Mouse (Mus musculus) lung, postnatal 36 days (tissue): ENCODE measurements at regions not wholly inside any gene's neighbourhood (a gene's known extent, or its start where the extent isn't known, plus 50 kb on each side); places are given as distances from the start of the nearest gene placed in this dataset.

ENCODE experiments used
- DNase-seq: peaks from one replicate; pipeline ENCODE4 v3.0.0; 2022; ENCODE audit warnings: mixed read lengths

DNA sequence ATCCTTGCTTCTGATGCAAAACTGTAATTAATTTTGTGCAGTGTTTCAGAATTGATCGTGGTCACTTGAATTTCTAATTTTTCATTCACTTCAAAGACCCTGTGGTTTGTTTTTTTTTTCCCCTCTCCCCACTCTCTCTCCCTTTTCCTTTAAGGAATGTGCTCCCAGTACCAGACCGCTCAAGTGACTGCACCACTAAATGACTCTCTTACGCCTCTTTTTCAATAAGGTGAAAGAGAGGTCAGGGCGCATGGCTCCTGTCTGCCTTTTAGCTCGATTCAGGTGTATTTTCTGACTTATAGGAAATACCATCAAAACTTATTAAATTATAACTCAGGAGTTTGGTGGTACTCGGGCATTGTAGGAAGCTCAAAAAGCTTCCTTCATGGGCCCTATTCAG lies 146.0 kb upstream of the Zfp507 start:
- DNase-seq, result peak; percentile 35

DNA sequence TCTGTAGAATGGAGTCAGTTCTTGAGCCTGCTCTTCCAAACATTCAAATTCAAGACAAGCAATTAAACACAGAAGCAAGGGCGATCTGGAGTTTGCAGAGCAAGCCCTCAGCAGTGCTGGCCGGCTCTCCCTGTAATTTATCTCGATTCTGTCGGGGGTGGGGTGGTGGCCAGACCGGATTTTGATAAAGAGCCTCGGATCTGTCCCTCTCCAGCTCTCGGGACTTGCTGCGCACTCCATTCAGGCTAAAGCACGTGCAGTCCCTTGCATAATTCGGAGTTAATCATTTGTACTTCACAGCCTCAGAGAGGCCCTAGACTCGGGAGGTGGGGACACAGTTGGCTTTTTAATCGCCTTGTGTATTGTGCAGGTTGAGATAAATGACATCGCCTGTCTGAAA lies 145.6 kb upstream of the Zfp507 start:
- DNase-seq, result peak; percentile 72

DNA sequence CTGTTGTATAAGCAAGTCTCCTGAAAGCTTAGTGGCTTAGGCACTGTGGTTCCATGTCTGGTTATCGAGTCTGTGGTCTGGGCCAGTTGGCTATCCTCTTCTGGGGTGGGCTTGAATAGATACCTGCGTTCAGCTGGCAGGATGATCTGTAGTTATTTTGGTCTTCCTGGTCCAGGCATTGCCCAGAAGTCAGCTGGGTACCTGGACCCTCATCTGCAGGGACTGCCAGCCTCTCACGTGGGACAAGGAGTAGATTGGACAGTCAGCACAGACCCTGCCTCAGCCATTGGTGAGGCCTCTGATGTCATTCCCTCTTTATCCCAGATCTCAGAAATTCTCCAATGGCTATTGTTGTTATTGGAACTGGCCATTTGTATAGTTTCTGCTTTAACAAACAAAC lies 138.3 kb upstream of the Zfp507 start:
- no peak for DNase-seq

DNA sequence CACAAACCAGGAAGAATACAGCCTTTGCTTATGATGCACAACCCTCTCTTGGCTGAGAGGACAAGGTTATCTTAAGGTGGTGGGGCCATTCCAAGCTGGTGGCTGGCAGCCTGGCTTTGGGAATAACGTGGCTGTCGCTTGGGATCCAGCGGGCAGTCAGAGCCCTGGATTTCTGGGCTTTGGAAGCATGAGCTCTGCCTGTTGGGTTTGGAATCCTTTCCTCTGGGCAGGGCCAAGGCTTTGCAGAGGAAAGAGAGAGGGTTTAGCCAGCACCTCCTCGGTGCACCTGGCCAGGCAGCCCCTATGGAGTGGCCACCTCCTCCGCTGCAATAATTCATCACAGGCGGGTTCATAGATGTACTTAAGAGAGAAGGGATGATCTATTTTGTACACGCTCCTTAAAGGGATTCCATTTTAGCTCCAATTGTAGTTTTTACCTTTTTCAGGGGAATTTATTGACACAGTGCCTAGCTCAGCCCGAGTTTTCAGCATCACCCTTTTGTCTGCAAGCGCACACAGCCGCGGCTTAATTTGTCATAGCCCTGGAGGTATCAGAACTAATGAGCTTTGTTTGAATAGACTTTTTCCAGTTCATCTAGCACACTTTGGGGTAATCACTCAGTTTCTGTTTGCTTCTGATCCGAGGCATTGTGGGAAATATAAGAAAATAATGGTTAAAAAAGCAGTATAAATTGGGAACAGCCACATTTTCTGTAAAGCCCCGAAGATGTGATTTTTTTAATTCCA lies 135.5 kb upstream of the Zfp507 start:
- no peak for DNase-seq

DNA sequence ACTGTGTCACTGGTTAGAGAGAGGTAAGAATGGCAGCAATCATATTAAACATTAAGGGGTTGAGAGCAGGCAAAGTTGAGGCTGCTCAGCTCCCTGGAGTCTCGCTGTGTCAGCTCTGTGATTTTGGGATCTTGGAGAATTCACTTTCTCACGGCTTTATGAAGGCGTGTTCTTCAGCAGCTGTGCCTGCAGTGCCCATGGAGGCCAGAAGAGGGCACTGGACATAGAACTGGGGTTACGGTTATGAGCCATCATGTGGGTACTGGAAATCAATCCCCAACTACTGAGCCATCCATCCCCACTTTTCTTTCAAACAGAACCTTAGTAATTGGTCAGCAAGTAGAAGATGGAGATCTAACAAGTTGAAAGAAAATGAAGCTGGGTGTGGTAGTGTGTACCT lies 123.9 kb upstream of the Zfp507 start:
- DNase-seq, result no peak

DNA sequence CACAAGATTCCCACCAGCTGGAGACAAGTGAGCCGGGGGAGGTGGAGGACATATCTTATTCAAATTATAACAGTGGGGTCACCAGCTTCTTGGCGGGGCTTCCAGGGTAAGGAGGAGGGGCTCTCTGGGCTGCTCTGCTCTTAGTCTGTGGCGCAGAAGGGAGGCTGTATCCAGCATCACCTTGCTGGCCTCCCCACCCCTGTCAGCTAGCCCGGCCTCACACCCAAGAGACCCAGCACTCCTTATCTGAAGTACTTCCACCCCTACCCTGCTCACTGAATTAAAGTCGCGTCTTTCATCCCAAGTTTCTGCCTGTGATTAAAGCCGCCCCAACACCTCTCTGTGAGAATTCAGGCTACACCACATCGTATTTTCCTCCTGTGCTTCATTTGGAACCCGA lies 119.8 kb upstream of the Zfp507 start:
- DNase-seq, result no peak

DNA sequence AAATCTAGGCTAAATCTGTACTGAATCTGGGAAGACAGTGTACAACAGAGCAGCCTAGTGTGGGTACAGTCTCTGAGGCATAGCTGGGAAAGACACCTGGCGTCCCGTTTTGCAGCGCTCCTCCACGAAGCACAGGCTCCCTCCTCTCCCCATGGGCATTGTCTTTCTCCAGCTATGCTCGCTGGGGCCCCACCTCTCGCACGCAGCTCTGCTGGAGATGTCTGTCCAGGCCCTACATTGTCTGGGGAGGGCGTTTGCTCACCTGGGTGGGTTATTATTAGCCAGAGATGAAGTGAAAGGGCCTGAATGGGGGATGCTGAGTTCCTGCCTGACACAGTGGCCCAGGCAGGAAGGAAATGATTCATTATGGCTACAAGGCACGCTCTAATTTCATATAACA lies 118.1 kb upstream of the Zfp507 start:
- DNase-seq, result no peak

DNA sequence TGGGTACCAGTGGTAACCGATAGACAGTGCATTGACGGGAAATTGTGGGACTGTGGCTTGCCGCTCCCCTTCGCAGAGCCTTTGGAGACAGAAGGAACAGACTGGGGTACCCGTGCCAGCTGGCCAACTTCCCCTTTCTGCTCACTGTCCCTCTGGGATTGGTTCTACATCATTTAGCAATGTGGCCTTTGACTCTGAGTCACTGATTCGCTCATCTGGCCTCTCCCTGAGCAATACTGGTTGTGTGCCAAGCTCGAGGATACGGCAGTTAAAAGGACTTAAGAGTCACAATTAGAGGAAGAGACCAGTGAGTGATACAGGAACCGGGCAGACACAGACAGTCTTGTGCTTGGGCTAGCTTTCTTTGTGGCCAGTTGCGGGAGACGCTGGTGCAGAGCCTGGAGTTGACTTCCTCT lies 117.4 kb upstream of the Zfp507 start:
- peak; percentile 3 for DNase-seq

DNA sequence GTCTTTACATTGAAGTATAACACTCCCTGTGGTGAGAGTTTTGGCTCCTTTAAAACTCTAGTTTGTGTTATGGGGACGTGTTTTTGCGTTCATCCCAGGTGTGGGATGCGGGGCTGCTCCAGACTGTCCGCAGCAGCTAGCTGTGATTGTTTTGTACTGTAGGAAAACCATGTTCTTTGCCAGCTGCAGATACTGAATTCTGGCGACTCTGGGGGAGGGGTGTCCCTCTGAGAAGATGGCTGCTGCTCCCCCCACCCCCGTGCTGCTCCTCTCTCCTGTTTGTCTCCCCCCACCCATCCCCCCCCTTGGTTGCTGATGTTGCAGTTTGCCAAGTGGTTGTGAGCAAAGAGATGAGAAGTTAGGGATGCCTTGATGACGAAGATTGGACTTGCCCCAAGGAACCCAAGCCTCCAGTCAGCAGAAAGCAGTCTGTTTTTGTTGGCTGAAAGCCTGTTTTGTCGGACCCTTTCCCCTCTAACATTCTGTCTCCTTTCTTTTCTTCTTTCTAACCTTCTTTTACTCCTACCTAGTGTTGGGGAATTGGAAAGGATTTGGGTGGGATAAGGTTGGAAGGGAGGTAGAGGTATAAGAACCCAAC lies 107.4 kb upstream of the Zfp507 start:
- no peak for DNase-seq

DNA sequence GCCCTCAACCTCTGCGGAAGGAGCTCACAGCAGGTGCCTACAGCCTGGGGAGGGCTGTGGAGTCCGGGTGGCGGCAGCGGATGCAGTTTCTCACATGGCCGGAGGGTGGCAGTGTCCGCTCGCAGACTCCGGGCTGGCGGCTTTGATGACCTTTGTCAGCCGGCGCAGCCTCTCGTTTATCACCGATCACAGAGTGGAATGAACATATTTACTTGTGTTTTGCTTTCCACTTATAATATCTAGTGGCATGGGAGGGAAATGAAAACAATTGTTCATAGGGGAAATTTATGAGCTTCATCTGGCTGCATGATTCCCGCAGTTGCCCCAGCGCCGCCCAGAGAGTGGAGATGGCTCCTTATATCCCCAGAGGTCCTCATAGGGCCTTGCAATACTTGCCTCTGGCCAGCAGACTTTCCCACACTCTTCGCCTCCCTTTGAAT lies 99.2 kb upstream of the Zfp507 start:
- DNase-seq, result peak; percentile 69

DNA sequence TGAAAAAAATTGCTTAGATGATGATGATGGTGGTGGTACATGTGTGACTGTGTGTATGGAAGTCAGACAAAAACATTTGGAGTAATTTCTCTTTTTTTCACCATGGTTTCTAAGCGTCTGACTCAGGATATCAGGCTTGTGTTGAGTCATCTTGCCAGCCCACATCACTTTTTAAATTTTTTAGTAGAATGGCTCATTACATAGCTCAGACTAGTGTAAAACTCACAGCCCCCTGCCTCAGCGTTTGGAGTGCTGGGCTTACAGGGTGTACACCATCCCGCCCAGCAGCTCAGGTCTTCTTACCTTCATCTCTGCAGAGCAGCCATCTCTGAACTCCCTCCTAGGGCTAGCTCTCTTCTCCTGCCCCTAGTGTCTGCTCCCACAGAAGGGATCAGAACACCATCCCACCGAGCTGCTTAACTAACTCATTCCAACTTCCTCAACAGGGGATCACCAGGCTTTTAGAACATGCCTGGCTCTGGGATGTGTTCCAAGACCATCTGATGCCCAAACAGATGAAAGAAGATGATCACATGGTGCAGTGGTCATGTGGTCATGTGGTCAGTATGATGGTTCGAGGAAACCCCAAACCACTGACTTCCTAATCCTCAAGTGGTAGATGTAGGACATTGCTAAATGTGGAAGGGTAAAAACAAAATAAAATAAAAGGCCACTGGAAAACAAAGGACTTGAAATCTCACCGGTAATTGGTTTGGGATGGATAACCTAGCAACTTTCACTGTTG lies 96.1 kb upstream of the Zfp507 start:
- no peak for DNase-seq

DNA sequence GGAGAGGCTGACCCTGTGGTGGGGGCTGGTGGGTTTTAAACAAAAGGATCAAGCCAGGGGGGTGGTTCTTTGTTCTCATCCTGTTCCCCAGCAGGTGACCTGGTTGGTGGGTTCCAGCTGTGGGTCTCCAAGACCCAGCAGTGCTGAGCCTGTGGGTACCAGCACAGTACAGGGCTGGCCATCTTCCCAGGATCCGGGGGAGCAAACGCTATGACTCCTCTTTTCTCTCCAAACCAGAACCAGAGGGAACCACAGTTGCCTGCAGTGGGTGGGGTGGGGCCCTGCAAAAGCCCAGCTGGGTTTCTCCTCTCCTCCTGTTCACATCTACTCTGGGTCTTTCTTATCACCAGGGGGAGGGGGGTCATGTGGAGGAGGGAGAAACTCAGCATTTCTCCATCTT lies 90.5 kb upstream of the Zfp507 start:
- no peak for DNase-seq

DNA sequence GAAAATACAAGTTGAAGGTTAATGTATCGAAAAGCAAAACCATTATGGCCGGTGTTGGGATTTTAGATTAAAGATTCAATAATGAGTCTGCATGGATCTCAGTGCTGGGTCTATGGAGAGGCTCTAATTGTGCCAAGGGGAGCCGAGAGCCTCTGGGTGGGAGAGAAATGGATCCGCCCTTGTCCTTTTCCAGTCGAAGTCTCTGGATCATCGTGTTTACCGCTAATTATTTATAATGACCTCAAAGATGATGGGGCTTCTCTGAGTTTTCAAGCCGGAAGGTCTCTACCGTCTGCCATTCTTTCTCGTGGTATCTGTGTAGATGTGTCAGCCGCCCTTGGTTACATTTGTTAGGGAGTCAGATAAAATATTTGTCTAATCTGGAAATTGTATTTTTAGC lies 83.2 kb upstream of the Zfp507 start:
- DNase-seq, result no peak

DNA sequence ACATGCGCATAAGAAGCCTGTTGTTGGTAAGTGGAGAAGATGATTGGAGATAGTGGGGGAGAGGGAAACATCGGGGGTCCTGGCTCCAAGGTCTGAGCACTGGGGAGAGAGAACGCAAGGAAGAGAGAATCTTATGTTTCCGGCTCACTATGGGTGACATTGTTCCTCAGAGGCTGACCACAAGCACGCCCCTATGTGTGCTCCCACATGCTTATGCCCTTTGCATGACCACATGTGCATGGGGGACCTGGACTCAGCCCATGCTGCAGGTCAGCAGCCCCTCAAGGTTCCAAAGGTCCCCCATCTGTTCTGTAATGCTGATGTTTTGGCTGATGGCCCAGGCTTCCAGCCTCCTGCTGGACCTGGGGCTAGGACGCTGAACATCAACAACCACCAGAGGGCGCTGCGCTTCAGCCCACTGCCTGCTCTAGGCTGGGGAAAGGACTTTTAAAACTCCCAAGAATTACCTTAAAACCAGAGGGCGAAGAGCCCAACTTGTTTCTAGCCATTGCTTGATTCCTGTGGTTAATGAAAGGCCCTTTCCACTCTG lies 77.0 kb upstream of the Zfp507 start:
- peak; percentile 62 for DNase-seq

DNA sequence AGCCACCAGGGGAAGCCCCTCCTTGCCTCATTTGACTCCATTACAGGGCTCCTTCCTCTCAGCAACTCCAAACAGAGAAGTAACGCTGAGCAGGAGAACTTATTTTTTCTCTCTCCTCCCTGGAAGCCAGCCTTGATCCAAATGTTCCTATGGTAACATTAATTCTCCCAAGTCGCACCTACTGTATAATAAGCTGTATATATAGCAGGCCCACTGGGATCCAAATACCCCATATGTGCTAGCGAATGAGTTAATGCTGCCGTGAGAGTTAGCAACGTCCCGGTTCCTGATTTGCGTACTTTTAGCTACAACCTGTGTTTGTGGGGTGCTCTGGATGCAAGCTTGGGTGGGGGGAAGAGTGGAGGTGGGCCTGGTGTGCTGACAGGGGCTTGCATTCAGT lies 75.4 kb upstream of the Zfp507 start:
- DNase-seq, result no peak

DNA sequence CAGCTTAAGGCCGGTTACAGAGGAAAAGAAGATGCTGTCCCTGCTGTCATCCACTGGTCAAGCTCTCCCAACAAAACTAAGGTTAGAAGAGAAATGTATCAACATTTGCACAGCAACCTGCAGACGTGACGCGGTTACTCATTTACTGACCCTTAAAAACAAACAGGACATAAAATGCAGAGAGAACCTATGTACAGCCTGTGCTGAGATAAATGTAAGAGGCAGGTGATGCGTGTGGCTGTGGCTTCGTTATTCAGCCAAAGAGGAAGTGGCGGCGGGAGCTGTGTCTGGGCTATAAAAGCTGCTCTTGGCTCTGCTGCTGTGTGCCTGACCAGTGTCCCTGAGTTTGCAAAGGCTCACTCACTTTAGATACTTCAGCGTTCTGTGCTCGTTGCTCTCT lies 58.2 kb upstream of the Zfp507 start:
- no peak for DNase-seq

DNA sequence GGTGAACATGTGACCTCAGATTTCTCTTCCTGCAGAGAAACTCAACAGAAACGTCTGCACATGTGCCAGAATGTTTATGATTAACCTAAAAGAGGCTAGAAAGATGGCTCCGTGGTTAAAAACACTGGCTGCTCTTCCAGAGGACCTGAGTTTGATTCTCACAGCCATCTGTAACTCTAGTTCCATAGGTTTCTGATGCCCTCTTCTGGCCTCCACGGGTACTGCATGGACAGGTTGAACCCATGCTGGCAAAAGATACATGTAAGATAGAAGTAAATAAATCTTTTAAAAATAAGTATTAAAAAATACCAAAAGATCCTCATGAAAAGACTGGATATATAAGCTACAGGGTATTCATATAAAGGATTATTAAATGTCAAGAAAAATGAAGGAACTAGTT lies 56.8 kb upstream of the Zfp507 start:
- DNase-seq, result peak; percentile 58

DNA sequence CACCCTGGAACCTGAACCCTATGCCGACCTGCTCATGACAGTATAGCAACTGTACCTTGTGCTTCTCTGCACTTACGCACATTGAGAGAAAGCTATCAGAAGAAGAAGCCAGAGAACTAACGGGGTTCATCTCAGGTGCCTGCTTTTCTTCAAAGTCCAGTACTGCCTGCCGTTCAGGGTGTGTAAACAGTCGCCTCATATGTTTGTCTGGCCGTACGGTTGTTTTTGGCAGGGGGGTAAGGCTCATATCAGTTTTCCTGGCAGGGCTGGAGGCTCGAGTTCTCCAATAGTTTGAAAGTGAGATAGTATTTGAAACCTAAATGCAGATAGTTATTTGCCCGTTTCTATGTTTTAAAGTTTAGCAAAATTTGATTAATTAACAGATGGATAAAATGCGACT lies 54.9 kb upstream of the Zfp507 start:
- no peak for DNase-seq
